7 mouse cellular contexts compared by ENCODE assay signal in genomic region chr2:153492179-153492517, GRCm38 (mm10). TPM values are rescaled to one million over a fixed set of nuclear protein-coding genes. Genes with fewer than 3 reads are reported as not detected.
DNase-seq lines count a peak whose midpoint lies in the region; ATAC-seq lines count a peak whose summit lies in the region.

No protein-coding gene starts in this region.

- ATAC-seq in hindbrain, embryonic 13.5 days (ENCODE audit: low FRiP score): peak; percentile 34
- ATAC-seq in midbrain, embryonic 14.5 days (ENCODE audit: low FRiP score, low TSS enrichment): no peak; the same call in 1 of the 2 replicates
- ATAC-seq in CD4-positive, CD25-positive, alpha-beta regulatory T cell, adult 4 months: no peak

- H3K27me3 ChIP-seq in hindbrain, embryonic 13.5 days: peaks cover 10% of the 10 kb centered on the region
- H3K27me3 ChIP-seq in midbrain, embryonic 14.5 days (ENCODE audit: control insufficient read depth, insufficient read depth, low read length): no peaks in the 10 kb centered on the region

- H3K4me3 ChIP-seq in hindbrain, embryonic 13.5 days: peak overlapping the region; percentile 54
- H3K4me3 ChIP-seq in midbrain, embryonic 14.5 days (replicated peaks; ENCODE audit: low read depth, low read length): peak overlapping the region; percentile 52

- no peaks in the 10 kb centered on the region for H3K36me3 ChIP-seq in hindbrain, embryonic 13.5 days
- H3K36me3 ChIP-seq in midbrain, embryonic 14.5 days (ENCODE audit: control insufficient read depth, insufficient read depth, low read length): no peaks in the 10 kb centered on the region

- H3K4me1 ChIP-seq in hindbrain, embryonic 13.5 days (replicated peaks): peaks cover 57% of the 10 kb centered on the region
- peaks cover 51% of the 10 kb centered on the region for H3K4me1 ChIP-seq in midbrain, embryonic 14.5 days (ENCODE audit: control insufficient read depth, insufficient read depth, low read length)

- H3K27ac ChIP-seq in hindbrain, embryonic 13.5 days: peak overlapping the region; percentile 98
- peak overlapping the region; percentile 98 for H3K27ac ChIP-seq in midbrain, embryonic 14.5 days (replicated peaks; ENCODE audit: low read depth, low read length)

- peak overlapping the region; percentile 88 for H3K4me2 ChIP-seq in hindbrain, embryonic 13.5 days
- H3K4me2 ChIP-seq in midbrain, embryonic 14.5 days (ENCODE audit: low read length): peak overlapping the region; percentile 94

- H3K9me3 ChIP-seq in hindbrain, embryonic 13.5 days: no peaks in the 10 kb centered on the region
- H3K9me3 ChIP-seq in midbrain, embryonic 14.5 days (ENCODE audit: control insufficient read depth, low read length): no peaks in the 10 kb centered on the region

- peak overlapping the region; percentile 86 for H3K9ac ChIP-seq in hindbrain, embryonic 13.5 days
- peak overlapping the region; percentile 74 for H3K9ac ChIP-seq in midbrain, embryonic 14.5 days (replicated peaks; ENCODE audit: low read length)

- WGBS in hindbrain, embryonic 13.5 days: 1% methylated on average over 23 of the region's 24 CpGs
- WGBS in midbrain, embryonic 14.5 days: under 1% methylated on average over 21 of the region's 24 CpGs

- peak; percentile 46 for DNase-seq in right cerebral cortex, postnatal 25 days
- no peak for DNase-seq in right cerebral cortex, adult 18-20 months
- DNase-seq in cerebellum, adult 9-11 months: peak; percentile 82
- no peak for DNase-seq in midbrain, embryonic 14.5 days
- DNase-seq in c-Kit-positive CD71-positive TER-119-positive erythroid progenitor cells, embryonic 14.5 days (ENCODE audit: low spot score): no peak

RNA-seq across cellular contexts. Expression of gene 4930404H24Rik, which starts 0.4 kb away (rescaled TPM):
- polyA plus RNA-seq in hindbrain, embryonic 13.5 days (2015; fragmentation: Nextera tagmentation; extraction: Ambion mirVana): not detected in 2 replicates
- not detected in 2 replicates for polyA plus RNA-seq in midbrain, embryonic 14.5 days (2014; fragmentation: Nextera tagmentation; extraction: Ambion mirVana)
- polyA plus RNA-seq in CD4-positive, CD25-positive, alpha-beta regulatory T cell, adult 4 months (2017; shearing (Covaris generic)): not detected

RNA-seq across cellular contexts. Expression of gene Nol4l, which starts 37.6 kb away (rescaled TPM):
- polyA plus RNA-seq in hindbrain, embryonic 13.5 days (2015; fragmentation: Nextera tagmentation; extraction: Ambion mirVana): 42.4 and 43.8 TPM in 2 replicates
- polyA plus RNA-seq in midbrain, embryonic 14.5 days (2014; fragmentation: Nextera tagmentation; extraction: Ambion mirVana): 44.8 and 51.7 TPM in 2 replicates
- polyA plus RNA-seq in CD4-positive, CD25-positive, alpha-beta regulatory T cell, adult 4 months (2017; shearing (Covaris generic)): 1 to 10 TPM; 3.5 to 5.2 TPM

Comparison
In these comparisons a context has a peak if more than half of its experiments do, and no peak if none do; other contexts are left out.
1. DNase-seq: peak in right cerebral cortex, postnatal 25 days (single experiment) and cerebellum, adult 9-11 months (single experiment); none in right cerebral cortex, adult 18-20 months (single experiment), midbrain, embryonic 14.5 days (single experiment) and c-Kit-positive CD71-positive TER-119-positive erythroid progenitor cells, embryonic 14.5 days (single experiment).